Mouse (Mus musculus) liver, adult 2 months (tissue): ENCODE data around the gene Armcx1. TPM values are rescaled to one million over a fixed set of nuclear protein-coding genes. Genes with fewer than 3 reads are reported as not detected.
"Not testable (repeated sequence)": the region's sequence is repeated elsewhere in the genome, so short reads cannot be mapped to it uniquely, and the experiment has no call there.

Experiments used
- DNase-seq: peaks from one replicate; pipeline ENCODE4 v3.0.0-alpha.2; 2011; ENCODE audit warnings: low read depth, low spot score; ENCODE audit errors: extremely low read depth
- H3K27ac ChIP-seq: fragments of 200-500 bp; replicated peaks from 2 replicates; pipeline ENCODE4 v1.5.1; 2012; ENCODE audit warnings: low read depth, mild to moderate bottlenecking, control low read depth, inconsistent platforms, low read length; ENCODE audit not compliant: insufficient read depth
- H3K27me3 ChIP-seq: fragments of 200-500 bp; 2 replicates; pipeline ENCODE4 v1.6.1; 2012; ENCODE audit warnings: mild to moderate bottlenecking, moderate library complexity, low read length, inconsistent platforms; ENCODE audit not compliant: control insufficient read depth, insufficient read depth
- H3K36me3 ChIP-seq: fragments of 200-500 bp; 2 replicates; pipeline ENCODE4 v1.6.1; 2012; ENCODE audit warnings: low read length, inconsistent platforms; ENCODE audit not compliant: control insufficient read depth, insufficient read depth
- H3K4me1 ChIP-seq: fragments of 200-500 bp; 2 replicates; pipeline ENCODE4 v1.6.1; 2011; ENCODE audit warnings: low read length; ENCODE audit not compliant: control insufficient read depth, insufficient read depth
- H3K4me3 ChIP-seq: fragments of 200-500 bp; 2 replicates; pipeline ENCODE4 v1.5.1; 2011; ENCODE audit warnings: low read depth, mild to moderate bottlenecking, control low read depth, low read length, moderate library complexity; ENCODE audit not compliant: insufficient read depth
- H3K79me2 ChIP-seq: fragments of 200-500 bp; 2 replicates; pipeline ENCODE4 v1.6.1; 2012; ENCODE audit warnings: inconsistent platforms, mild to moderate bottlenecking, low read length, moderate library complexity; ENCODE audit not compliant: control insufficient read depth, insufficient read depth
- H3K9ac ChIP-seq: fragments of 200-500 bp; 2 replicates; pipeline ENCODE4 v1.6.1; 2012; ENCODE audit warnings: low read depth, mild to moderate bottlenecking, control low read depth, inconsistent platforms, low read length
- CTCF ChIP-seq: fragments of 200-500 bp; IDR thresholded peaks from 2 replicates; pipeline ENCODE4 v1.5.1; 2011; ENCODE audit warnings: low read depth, low read length, control low read depth
- POLR2A ChIP-seq: fragments of 200-500 bp; IDR thresholded peaks from 2 replicates; pipeline ENCODE4 v1.6.1; 2011; ENCODE audit warnings: low read length, control low read depth; ENCODE audit not compliant: insufficient read depth; ENCODE audit errors: extremely low read depth
- WGBS: fragments of 180-500 bp; shearing (Covaris S2); methylation state at CpG from one replicate; pipeline ENCODE4 v1.1.7; 2018; 5-methylcytosine and 5-hydroxymethylcytosine counted together
- polyA plus RNA-seq: library from polyadenylated mRNA; depleted of rRNA; stranded (reverse); fragments of >200 nt; gene quantifications from 2 replicates; pipeline ENCODE4 v1.2.3, GENCODE M21; 2012
- total RNA-seq: library from RNA; depleted of rRNA; stranded (reverse); fragments of >200 nt; gene quantifications from 2 replicates; pipeline ENCODE4 v1.2.3, GENCODE M21; 2014

The Armcx1 gene
- total and polyA plus RNA-seq, 2 experiments, result 0.64 to 3.3 TPM

DNA sequence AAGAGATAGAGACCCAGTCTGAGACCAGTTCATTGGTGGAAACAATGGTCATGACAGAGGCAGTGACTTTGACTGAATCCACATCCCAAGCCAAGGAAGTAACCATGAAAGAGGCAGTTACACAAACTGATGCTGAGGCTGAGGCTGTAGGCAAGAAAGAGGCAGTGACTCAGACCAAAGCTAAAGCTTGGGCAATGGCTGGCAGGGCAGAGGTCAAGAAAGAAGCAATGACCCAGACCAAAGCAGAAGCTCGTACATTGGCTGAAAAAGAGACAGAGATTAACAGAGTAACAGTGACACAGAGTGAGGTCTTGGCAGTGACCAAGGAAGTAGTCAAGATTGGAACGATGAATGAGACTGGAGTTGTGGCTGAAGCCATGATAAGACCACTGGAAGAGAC, 28.1 kb upstream of the Armcx1 start:
- Histone ChIP-seq H3K79me2 (no peaks in the 10 kb centered on the region), H3K27ac (no peak overlapping the region), H3K9ac (no peak overlapping the region), H3K36me3 (no peaks in the 10 kb centered on the region), H3K4me1 (no peaks in the 10 kb centered on the region), H3K27me3 (no peaks in the 10 kb centered on the region), H3K4me3 (no peak overlapping the region)
- DNase-seq, result no peak
- TF ChIP-seq CTCF, result no peak
- TF ChIP-seq POLR2A, result no peak
- WGBS, result 81% methylated on average over 2 of the region's 2 CpGs

DNA sequence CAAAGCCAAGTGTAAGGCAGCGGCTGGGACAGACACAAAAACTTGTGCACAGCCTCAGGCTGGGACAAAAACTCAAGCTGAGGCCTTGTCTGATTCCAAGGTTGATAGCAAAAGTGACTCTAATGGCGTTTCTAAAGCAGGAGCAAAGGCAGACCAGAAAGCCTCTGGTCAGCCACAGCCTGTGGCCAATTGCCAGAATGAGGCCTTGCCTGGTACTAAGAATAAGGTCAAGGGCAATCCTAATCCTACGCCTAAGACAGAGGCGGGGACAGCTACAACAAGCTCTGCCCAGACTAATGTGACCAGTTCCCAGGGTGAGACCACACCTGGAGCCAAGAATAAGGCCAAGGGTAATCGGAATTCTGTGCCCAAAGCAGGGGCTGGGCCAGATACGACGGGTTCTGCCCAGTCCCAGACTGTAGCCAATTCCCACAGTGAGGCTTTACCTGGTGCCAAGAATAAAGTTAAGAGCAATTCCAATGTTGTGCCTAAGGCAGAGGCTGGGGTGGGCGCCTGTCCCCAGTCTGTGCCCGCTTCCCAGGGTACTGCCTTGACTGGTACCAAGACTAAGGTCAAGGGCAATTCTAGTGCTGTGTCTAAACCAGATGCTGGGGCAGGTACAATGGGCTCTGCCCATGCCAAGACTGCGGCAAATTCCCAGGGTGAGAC, 26.8 kb upstream of the Armcx1 start:
- 72% methylated on average over 10 of the region's 10 CpGs for WGBS
- DNase-seq, result peak; percentile 8
- no peak overlapping the region for H3K27ac ChIP-seq
- no peaks in the 10 kb centered on the region for H3K4me1 ChIP-seq
- H3K36me3 ChIP-seq, result no peaks in the 10 kb centered on the region
- H3K9ac ChIP-seq, result no peak overlapping the region
- no peak overlapping the region for H3K4me3 ChIP-seq
- TF ChIP-seq POLR2A, result no peak
- no peaks in the 10 kb centered on the region for H3K79me2 ChIP-seq
- no peaks in the 10 kb centered on the region for H3K27me3 ChIP-seq

DNA sequence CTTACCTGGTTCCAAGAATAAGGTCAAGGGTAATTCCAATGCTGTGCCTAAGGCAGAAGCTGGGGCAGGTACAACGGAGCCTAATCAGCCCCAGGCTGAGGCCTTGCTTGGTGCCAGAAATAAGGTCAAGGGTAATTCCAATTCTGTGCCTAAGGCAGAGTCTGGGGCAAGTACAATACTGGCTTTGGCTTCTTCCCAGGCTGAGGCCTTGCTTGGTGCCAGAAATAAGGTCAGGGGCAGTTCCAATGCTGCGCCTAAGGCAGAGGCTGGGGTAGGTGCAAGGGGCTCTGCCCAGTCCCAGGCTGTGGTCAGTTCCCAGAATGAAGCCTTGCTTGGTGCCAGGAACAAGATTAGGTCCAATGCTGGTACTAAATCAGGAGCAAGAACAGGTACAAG, 26.2 kb upstream of the Armcx1 start:
- H3K4me3 ChIP-seq, result no peak overlapping the region
- peak; percentile 20 for DNase-seq
- WGBS, result 50% methylated on average over 2 of the region's 2 CpGs
- H3K27ac ChIP-seq, result no peak overlapping the region
- H3K4me1 ChIP-seq, result no peaks in the 10 kb centered on the region
- H3K27me3 ChIP-seq, result no peaks in the 10 kb centered on the region
- no peaks in the 10 kb centered on the region for H3K79me2 ChIP-seq
- H3K9ac ChIP-seq, result no peak overlapping the region
- no peaks in the 10 kb centered on the region for H3K36me3 ChIP-seq
- TF ChIP-seq POLR2A (no peak), CTCF (no peak)

DNA sequence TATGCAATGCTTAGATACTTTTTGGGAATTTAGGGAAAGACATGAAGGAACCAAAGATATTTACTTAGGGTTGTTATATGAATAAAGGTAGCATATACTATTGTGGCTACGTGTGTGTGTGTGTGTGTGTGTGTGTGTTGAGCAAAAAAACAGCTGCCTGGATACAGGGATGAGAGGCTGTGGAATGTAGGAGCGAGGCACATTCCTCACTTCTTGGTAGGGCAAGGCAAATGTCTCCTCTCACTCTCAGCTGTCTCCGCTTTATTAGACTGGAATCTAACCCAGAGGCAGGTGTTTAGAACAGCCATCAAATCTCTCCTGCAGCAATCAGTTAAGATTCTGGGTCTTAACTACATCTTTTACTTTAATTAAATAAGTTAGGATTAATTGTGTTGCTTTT, 900 bp upstream of the Armcx1 start:
- WGBS, result 70% methylated on average over 3 of the region's 3 CpGs

DNA sequence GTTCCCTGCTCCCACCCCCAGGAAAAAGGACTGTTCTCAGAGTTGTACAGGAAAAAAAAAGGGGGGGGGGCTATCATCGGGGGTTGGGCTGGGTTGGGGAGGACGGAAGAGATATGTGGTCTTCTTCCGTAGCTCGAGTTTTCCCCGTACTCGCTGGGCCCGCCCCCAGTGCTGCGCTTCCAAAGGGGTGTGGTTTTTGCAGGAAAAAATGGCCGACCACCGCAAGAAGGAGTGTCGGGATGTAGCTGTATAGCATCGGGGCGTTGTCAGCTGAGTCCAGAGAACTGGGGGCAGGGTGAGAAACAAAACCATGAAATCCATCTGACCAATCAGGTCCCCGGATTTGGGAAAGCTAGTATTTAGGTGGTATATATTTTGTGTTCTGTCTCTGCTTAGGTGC, 761 bp downstream of the Armcx1 start:
- 0% methylated on average over 14 of the region's 14 CpGs for WGBS
- DNase-seq, result no peak
- no peak overlapping the region for H3K27ac ChIP-seq

More for the DNA sequence above, 900 bp upstream of the Armcx1 start:
- peaks cover 5% of the 10 kb centered on the region; the same call in 1 of the 2 replicates for H3K4me1 ChIP-seq
- no peak for DNase-seq
- H3K4me3 ChIP-seq, result no peak overlapping the region
- no peaks in the 10 kb centered on the region for H3K27me3 ChIP-seq
- no peak overlapping the region for H3K27ac ChIP-seq
- no peaks in the 10 kb centered on the region for H3K36me3 ChIP-seq
- no peaks in the 10 kb centered on the region for H3K79me2 ChIP-seq
- no peak overlapping the region for H3K9ac ChIP-seq
- TF ChIP-seq POLR2A, result no peak
- TF ChIP-seq CTCF, result no peak

DNA sequence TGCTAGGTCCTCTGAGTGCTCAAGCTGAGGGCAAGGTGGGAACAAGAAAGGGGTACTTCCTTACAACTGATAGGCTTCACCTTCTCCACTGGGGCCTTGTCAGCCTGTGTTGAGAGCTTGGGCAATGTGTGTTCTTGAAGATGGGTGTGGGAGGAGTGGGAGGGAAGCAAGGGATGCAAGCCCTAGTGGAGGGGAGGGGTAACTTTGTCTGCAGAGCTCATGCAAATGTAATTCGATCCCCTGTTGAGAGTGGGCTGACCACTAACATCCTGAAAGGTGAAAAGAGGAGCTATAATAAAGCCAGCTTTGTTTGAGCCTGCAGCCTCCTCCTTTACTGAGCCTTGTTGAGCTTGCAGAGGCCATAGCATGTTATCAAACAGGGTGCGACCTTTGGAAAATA, 6.0 kb downstream of the Armcx1 start:
- H3K4me1 ChIP-seq, DNase-seq, H3K27ac ChIP-seq, H3K79me2 ChIP-seq, H3K9ac ChIP-seq, H3K27me3 ChIP-seq, H3K4me3 ChIP-seq, H3K36me3 ChIP-seq: not testable (repeated sequence)
- WGBS, result 47% methylated on average over 2 of the region's 2 CpGs

More for the DNA sequence above, 761 bp downstream of the Armcx1 start:
- Histone ChIP-seq H3K27me3 (no peaks in the 10 kb centered on the region), H3K4me3 (peak overlapping the region; percentile 53), H3K36me3 (no peaks in the 10 kb centered on the region), H3K4me1 (peaks cover 5% of the 10 kb centered on the region; the same call in 1 of the 2 replicates), H3K9ac (no peak overlapping the region), H3K79me2 (no peaks in the 10 kb centered on the region)
- TF ChIP-seq POLR2A (no peak), CTCF (no peak)
